Mouse (Mus musculus): ENCODE results near the gene Gbx1.
"Not testable (repeated sequence)": the region's sequence is repeated elsewhere in the genome, so short reads cannot be mapped to it uniquely, and the experiment has no call there.

The Gbx1 gene

DNA sequence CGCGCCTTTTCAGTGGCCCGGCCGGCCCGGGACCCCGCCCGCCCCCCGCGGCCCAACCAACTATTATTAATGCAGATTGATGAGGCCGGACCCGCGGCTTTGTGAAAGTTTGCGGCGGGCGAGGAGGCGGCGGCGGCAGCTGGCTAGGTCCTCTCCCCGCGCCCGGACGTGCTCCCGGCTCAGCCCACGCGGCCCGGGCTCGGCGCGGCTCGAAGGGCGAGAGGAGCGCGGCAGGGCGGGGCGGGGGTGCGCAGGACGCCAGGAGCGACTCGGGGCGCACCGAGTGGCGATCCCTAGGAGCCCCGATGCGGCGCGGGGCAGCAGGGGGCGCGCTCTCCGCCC is at the start of gene Gbx1:
Gene Gbx1 (minus strand): TSS at position 314 of the 342 bp plus-strand sequence.
- no peak for DNase-seq (ENCODE audit: low spot score in 2 of 2)

- no peak for DNase-seq (ENCODE audit: low spot score in 2 of 2)
These were observed 49.8 kb upstream of the Gbx1 start for GRCm38 (mm10) chr5:24576801-24577182.

- DNase-seq (ENCODE audit: low spot score in 2 of 2) = no peak
These were observed 48.9 kb upstream of the Gbx1 start for GRCm38 (mm10) chr5:24575948-24576347.

- DNase-seq (ENCODE audit: low spot score in 2 of 2) = no peak
These were observed 29.7 kb upstream of the Gbx1 start, which contains the start of gene 4931409K22Rik for GRCm38 (mm10) chr5:24556709-24557108. Gene 4931409K22Rik (minus strand): TSS chr5:24556809.

- not testable (repeated sequence) for DNase-seq (ENCODE audit: low spot score in 2 of 2)
These were observed 28.3 kb upstream of the Gbx1 start for GRCm38 (mm10) chr5:24555335-24555734.

DNA sequence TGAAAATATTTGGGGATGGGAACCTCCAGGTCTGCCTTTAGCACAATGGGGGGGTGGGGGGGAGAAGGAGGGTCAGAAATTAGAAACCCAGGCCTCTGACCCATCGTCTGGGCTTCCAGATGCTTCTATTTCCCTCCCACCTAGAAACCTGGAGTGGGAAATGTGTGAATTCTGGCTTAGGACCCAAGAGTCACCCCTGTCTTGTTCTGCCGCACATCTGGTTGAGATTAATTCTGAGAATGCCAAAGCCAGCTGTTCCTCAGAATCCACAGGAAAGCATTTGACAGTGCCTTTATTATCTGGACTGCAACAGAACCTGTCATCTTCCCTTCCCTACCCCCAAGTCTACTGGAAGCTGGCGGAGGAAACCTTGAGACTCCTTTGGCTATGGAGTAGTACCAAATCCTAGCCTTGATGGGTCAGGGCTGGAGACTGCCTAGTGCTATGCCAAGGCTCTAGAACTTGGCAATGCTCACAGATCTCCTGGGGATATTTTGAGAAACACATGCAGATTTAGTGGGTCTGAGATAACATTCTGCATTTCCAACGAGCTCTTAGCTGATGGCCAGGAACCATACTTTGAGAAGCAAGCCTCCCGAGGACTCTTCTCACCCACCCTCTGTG is 26.7 kb upstream of the Gbx1 start:
- no peak for DNase-seq (ENCODE audit: low spot score in 2 of 2)

GRCm38 (mm10) chr5:24551317-24551688 is 24.3 kb upstream of the Gbx1 start:
- no peak for DNase-seq (ENCODE audit: low spot score in 2 of 2)

- DNase-seq (ENCODE audit: low spot score in 2 of 2) = no peak
These were observed 23.8 kb upstream of the Gbx1 start for GRCm38 (mm10) chr5:24550598-24551316.

GRCm38 (mm10) chr5:24542643-24543042 is 15.6 kb upstream of the Gbx1 start:
- DNase-seq (ENCODE audit: low spot score in 2 of 2) = no peak

DNA sequence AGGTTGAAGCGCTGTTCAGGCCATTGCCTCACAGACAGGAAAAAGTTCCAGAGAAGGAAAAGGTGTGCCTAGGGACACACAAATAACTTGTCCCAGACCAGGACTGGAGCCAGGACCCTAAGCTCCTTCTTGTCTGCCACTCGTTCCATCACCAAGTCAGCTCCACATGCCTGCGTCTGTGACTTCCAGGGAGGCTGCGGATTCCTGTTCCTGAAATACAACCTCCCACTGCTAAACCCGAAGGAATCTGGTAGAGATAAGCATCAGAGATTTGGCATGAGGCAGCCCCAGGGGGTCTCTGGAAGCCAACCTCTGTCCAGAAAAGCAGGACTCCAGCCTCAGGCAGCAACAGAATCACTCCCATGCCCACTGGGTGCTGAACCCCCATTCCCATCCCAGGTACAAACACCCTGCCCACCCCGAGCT is 14.2 kb upstream of the Gbx1 start:
- DNase-seq (ENCODE audit: low spot score in 2 of 2) = no peak

- DNase-seq (ENCODE audit: low spot score in 2 of 2) = peak; percentile 80 to 84
These were observed 13.6 kb upstream of the Gbx1 start, which contains the start of gene Asb10 for GRCm38 (mm10) chr5:24540387-24541143. Gene Asb10 (minus strand): TSS chr5:24540978.

GRCm38 (mm10) chr5:24539571-24540296 is 12.7 kb upstream of the Gbx1 start:
- no peak for DNase-seq (ENCODE audit: low spot score in 2 of 2)

- peak in 1 of 2 experiments; percentile 35 for DNase-seq (ENCODE audit: low spot score in 2 of 2)
These were observed 10.6 kb upstream of the Gbx1 start for GRCm38 (mm10) chr5:24537618-24538017.

DNA sequence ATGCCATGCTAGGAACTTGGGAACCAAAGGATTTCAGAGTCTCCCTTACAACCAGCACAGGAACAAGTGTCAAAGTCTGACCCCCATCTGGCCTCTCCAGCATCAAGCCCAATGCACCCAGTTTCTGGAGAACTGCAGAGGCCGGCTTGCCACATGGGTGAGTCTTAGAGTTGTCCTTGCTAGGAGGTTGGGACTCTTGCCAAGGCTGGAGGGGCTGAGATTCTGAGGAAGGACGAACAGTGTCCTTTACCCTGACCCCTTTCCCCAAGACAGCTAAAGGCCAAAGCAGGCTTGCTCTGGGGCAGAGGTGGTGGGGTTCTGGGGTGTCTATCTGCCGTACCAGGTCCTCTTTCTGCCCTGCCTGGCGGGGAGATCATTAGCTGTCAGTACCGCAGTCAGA is 9.5 kb upstream of the Gbx1 start:
- DNase-seq (ENCODE audit: low spot score in 2 of 2) = no peak

- DNase-seq (ENCODE audit: low spot score in 2 of 2) = no peak
These were observed 8.7 kb upstream of the Gbx1 start for GRCm38 (mm10) chr5:24535731-24536130.

GRCm38 (mm10) chr5:24534292-24534691 is 7.3 kb upstream of the Gbx1 start:
- no peak for DNase-seq (ENCODE audit: low spot score in 2 of 2)

GRCm38 (mm10) chr5:24533391-24533790 is 6.4 kb upstream of the Gbx1 start:
- DNase-seq (ENCODE audit: low spot score in 2 of 2) = no peak

- peak; percentile 82 to 91 for DNase-seq (ENCODE audit: low spot score in 2 of 2)
These were observed 3.2 kb upstream of the Gbx1 start for GRCm38 (mm10) chr5:24530042-24530689.

DNA sequence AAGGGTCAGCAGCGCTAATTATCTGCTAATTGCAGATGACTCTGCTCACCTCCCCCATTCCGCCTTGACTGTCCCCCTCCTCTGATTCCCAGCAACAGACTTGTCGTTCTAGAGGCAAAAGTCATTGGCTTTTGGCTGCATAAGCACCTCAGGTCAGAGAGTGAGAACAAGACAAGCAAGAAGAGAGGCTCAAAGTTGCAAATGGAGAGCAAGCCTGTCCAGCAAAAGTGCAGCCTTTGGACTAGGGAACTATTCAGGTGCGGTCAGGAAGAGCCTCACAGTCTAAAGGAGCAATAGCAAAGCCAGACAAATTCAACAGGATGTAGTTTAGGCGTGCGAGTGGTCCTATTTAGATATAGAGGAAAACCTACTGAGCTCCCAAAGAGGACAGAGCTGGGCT is 778 bp upstream of the Gbx1 start:
- DNase-seq (ENCODE audit: low spot score in 2 of 2) = no peak

GRCm38 (mm10) chr5:24526190-24526888 is 663 bp downstream of the Gbx1 start:
- DNase-seq (ENCODE audit: low spot score in 2 of 2) = no peak
